Mouse (Mus musculus): ENCODE measurements around the gene H2al1g. TPM values are rescaled to one million over a fixed set of nuclear protein-coding genes. Genes with fewer than 3 reads are reported as not detected.
"Not testable (repeated sequence)": the region's sequence is repeated elsewhere in the genome, so short reads cannot be mapped to it uniquely, and the experiment has no call there.

The H2al1g gene
- total RNA-seq (2021) = not detected
- long read RNA-seq, experiment 1 = 0 reads
- long read RNA-seq, experiment 2 = 0 reads

DNA sequence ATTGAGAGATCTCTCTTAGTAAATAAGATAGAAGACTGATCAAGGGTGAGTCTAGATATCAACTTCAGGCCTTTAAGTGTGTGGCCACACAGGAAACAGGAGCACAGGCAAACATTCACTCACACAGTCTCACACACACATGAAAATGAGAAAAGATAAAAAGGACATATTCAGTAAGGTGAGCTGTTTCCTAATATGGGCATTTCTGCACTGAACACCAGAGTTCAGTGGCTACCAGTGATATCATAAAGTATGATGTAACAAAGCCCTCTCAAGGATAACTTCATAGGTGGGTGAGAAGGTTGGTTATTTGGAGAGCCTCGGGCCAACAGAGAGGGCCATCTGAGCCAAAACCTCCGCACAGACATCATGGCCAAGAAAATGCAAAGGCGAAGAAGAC, at the start of gene H2al1g:
TSS of gene H2al1g (plus strand) at position 301 of the 400 bp plus-strand sequence.
- intact Hi-C loops (cut with DNase I); DNase-seq: not testable (repeated sequence)

- DNase-seq = no peak
- intact Hi-C loops (cut with DNase I) = no loop called here
Observed at GRCm38 (mm10) chrX:11269074-11269473, 49.0 kb upstream of the H2al1g start.

DNA sequence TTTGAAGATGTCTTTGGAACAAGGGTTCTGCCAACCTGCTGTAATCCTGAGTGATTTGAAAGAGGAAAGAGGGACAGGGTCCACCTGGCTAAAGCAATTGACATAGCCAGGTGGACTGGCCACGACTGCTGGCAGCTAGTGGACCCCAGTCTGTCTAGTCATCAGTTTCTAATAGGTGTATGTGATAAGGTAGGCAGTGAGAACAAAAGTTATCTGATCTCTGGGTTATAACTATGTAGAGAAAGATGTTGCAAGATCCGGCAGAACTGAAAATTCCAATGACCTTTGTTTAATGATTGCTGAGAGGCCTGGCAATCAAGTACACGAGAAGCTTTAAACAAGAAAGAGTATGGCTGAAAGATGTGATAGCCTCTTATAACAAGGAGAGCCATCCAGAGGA, 44.9 kb upstream of the H2al1g start:
- intact Hi-C loops (cut with DNase I) = no loop called here
- no peak for DNase-seq

DNA sequence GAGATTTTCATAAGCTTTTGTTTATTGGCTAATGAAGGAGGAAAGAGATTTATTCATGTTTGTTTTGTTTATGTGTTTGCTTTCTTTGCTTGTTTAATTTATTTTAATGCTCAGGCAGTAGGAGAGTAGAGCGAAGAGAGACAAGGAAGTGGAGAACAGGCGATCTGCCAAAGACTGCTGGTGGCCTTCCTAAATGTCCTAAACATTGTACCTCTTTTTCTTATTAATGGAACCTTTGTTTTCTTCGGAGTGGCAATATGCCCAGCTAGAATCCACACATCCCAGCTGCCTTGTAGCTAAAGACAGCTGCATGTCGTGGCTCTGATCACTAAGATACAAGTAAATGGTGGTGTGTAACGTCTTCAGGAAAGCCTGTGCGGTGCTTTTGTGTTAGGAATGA, 41.0 kb upstream of the H2al1g start:
- no peak for DNase-seq
- intact Hi-C loops (cut with DNase I) = no loop called here

DNA sequence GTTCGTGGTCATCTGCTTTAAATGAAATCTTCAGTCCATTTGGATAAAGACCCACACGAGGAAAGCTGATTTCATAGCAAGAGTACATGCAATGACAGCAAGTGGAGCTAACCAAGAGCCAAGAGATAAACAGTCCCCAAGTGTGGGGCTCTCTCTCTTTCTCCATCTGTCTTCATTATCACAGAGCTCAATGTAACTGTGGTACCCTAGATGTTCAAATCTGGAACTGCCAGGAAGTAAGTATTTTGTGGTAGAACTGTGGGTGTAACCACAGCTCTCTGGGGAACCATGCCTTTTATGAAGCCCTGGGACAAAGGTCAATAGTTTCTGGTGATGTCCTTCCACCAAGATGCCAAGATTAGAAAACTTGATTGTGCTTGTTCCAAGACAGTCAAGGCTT, 37.3 kb upstream of the H2al1g start:
- DNase-seq = no peak
- intact Hi-C loops (cut with DNase I) = no loop called here

DNA sequence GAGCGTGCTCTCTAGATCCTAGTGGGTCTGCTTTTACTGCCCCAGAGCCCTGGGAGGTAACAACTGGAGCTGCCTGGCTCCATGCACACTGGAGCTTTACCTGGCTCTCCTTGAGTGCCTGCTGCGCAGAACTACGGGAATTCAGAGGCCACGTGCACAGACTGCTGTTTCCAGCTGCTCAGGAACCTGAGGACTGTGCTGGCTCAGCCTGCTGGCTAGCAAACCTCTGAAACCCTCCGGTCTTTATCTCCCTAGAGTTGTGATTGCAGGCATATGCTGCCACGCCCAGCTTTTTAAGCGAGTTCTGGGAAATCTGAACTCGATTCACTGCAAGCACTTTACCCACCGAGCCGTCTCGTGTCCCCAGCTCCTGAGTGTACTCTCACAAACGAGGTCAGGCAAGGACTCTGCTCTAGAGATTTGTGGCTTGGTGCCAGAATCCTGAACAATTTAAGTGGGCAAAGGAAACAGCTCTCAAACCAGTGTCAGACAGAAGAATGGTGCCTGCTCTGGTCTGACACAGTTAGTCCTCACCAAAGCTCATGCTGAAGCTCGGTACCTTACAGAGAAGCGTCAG, 29.7 kb upstream of the H2al1g start:
- no peak for DNase-seq
- intact Hi-C loops (cut with DNase I) = no loop called here

DNA sequence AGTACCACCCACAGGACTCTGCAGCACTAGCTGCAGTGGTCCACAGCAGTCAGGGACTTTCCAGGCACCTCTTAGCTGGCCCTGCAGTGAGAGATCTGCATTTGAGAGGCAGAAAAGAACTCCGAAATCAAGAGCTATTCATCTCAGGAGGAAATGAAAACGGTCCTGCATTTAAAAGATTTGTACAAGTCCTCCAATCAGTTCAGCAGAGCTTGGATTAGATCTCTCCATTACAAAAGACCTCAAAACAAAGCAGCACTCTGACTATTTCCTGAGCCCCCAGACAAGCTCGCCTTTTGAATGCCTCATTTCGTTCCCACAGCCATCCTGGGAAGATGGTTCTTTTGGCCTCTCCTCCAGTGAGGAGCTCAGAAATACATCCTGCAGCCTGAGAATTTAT, 28.8 kb upstream of the H2al1g start:
- DNase-seq = no peak
- intact Hi-C loops (cut with DNase I) = no loop called here

DNA sequence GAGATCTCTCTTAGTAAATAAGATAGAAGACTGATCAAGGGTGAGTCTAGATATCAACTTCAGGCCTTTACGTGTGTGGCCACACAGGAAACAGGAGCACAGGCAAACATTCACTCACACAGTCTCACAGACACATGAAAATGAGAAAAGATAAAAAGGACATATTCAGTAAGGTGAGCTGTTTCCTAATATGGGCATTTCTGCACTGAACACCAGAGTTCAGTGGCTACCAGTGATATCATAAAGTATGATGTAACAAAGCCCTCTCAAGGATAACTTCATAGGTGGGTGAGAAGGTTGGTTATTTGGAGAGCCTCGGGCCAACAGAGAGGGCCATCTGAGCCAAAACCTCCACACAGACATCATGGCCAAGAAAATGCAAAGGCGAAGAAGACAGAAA, 19.1 kb upstream of the H2al1g start, which contains the start of gene H2al1a:
TSS of gene H2al1a (plus strand) at position 301 of the 400 bp plus-strand sequence.
- intact Hi-C loops (cut with DNase I); DNase-seq: not testable (repeated sequence)

GRCm38 (mm10) chrX:11302132-11302531, 15.9 kb upstream of the H2al1g start, which contains the start of gene H2al1b:
Gene H2al1b, plus strand, starts transcription at chrX:11302432.
- intact Hi-C loops (cut with DNase I); DNase-seq: not testable (repeated sequence)

DNA sequence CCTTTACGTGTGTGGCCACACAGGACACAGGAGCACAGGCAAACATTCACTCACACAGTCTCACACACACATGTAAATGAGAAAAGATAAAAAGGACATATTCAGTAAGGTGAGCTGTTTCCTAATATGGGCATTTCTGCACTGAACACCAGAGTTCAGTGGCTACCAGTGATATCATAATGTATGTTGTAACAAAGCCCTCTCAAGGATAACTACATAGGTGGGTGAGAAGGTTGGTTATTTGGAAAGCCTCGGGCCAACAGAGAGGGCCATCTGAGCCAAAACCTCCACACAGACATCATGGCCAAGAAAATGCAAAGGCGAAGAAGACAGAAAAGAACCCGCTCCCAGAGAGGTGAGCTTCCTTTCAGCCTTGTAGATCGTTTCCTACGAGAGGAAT, 12.7 kb upstream of the H2al1g start, which contains the start of gene H2al1c:
TSS of gene H2al1c (plus strand) at position 301 of the 400 bp plus-strand sequence.
- DNase-seq; intact Hi-C loops (cut with DNase I): not testable (repeated sequence)

DNA sequence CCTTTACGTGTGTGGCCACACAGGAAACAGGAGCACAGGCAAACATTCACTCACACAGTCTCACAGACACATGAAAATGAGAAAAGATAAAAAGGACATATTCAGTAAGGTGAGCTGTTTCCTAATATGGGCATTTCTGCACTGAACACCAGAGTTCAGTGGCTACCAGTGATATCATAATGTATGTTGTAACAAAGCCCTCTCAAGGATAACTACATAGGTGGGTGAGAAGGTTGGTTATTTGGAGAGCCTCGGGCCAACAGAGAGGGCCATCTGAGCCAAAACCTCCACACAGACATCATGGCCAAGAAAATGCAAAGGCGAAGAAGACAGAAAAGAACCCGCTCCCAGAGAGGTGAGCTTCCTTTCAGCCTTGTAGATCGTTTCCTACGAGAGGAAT, 9.5 kb upstream of the H2al1g start, which contains the start of gene H2al1d:
TSS of gene H2al1d (plus strand) at position 301 of the 400 bp plus-strand sequence.
- DNase-seq; intact Hi-C loops (cut with DNase I): not testable (repeated sequence)

GRCm38 (mm10) chrX:11311634-11312033, 6.4 kb upstream of the H2al1g start, which contains the start of gene H2al1e:
Gene H2al1e, plus strand, starts transcription at chrX:11311934.
- intact Hi-C loops (cut with DNase I); DNase-seq: not testable (repeated sequence)

DNA sequence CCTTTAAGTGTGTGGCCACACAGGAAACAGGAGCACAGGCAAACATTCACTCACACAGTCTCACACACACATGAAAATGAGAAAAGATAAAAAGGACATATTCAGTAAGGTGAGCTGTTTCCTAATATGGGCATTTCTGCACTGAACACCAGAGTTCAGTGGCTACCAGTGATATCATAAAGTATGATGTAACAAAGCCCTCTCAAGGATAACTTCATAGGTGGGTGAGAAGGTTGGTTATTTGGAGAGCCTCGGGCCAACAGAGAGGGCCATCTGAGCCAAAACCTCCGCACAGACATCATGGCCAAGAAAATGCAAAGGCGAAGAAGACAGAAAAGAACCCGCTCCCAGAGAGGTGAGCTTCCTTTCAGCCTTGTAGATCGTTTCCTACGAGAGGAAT, 3.2 kb upstream of the H2al1g start, which contains the start of gene H2al1f:
TSS of gene H2al1f (plus strand) at position 301 of the 400 bp plus-strand sequence.
- intact Hi-C loops (cut with DNase I); DNase-seq: not testable (repeated sequence)

DNA sequence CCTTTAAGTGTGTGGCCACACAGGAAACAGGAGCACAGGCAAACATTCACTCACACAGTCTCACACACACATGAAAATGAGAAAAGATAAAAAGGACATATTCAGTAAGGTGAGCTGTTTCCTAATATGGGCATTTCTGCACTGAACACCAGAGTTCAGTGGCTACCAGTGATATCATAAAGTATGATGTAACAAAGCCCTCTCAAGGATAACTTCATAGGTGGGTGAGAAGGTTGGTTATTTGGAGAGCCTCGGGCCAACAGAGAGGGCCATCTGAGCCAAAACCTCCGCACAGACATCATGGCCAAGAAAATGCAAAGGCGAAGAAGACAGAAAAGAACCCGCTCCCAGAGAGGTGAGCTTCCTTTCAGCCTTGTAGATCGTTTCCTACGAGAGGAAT, 3.1 kb downstream of the H2al1g start, which contains the start of gene H2al1h:
TSS of gene H2al1h (plus strand) at position 301 of the 400 bp plus-strand sequence.
- DNase-seq; intact Hi-C loops (cut with DNase I): not testable (repeated sequence)

GRCm38 (mm10) chrX:11324359-11324758, 6.3 kb downstream of the H2al1g start, which contains the start of gene H2al1i:
Gene H2al1i, plus strand, starts transcription at chrX:11324659.
- DNase-seq; intact Hi-C loops (cut with DNase I): not testable (repeated sequence)

GRCm38 (mm10) chrX:11327522-11327921, 9.5 kb downstream of the H2al1g start, which contains the start of gene H2al1j:
Gene H2al1j, plus strand, starts transcription at chrX:11327822.
- DNase-seq; intact Hi-C loops (cut with DNase I): not testable (repeated sequence)

GRCm38 (mm10) chrX:11345762-11346161, 27.7 kb downstream of the H2al1g start:
- peak in 1 of 2 experiments; percentile 4 for DNase-seq
- intact Hi-C loops (cut with DNase I) = no loop called here

GRCm38 (mm10) chrX:11346756-11347155, 28.7 kb downstream of the H2al1g start:
- no peak for DNase-seq
- intact Hi-C loops (cut with DNase I) = no loop called here

DNA sequence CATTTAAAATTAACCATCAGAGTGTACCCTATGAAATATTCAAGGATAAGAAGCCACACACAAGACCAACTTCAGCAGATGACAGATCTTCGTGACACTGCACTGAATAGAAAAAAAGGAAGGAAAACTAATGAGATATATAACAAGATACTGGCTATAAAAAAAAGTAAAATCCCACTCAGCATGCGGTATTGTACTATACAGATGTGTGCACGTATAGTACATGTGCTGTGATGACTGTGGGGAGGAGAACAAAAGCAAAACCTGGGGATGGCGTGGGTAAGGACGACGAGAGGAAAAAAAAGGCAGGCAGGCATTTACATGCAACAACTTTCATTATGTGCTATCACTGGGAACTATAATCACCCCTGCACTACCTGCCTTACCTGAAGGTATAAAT, 42.8 kb downstream of the H2al1g start:
- intact Hi-C loops (cut with DNase I) = no loop called here

GRCm38 (mm10) chrX:11361261-11361660, 43.2 kb downstream of the H2al1g start:
- no peak for DNase-seq
- intact Hi-C loops (cut with DNase I) = no loop called here

More for the DNA sequence above, 42.8 kb downstream of the H2al1g start:
- DNase-seq = no peak

- DNase-seq = no peak
- intact Hi-C loops (cut with DNase I) = no loop called here
Observed at GRCm38 (mm10) chrX:11363890-11364289, 45.8 kb downstream of the H2al1g start.

- intact Hi-C loops (cut with DNase I) = no loop called here
- no peak for DNase-seq
Observed at GRCm38 (mm10) chrX:11365151-11365550, 47.1 kb downstream of the H2al1g start.
